Mouse (Mus musculus): ENCODE data around the gene Iqgap3. TPM values are rescaled to one million over a fixed set of nuclear protein-coding genes. Genes with fewer than 3 reads are reported as not detected.
A peak's percentile ranks its signal among the peaks of the same experiment; 100 is the strongest.

The Iqgap3 gene
- polyA plus RNA-seq (2016; fragmentation: Nextera tagmentation; extraction: Ambion mirVana), result 23.1 and 26.7 TPM in 2 replicates

DNA sequence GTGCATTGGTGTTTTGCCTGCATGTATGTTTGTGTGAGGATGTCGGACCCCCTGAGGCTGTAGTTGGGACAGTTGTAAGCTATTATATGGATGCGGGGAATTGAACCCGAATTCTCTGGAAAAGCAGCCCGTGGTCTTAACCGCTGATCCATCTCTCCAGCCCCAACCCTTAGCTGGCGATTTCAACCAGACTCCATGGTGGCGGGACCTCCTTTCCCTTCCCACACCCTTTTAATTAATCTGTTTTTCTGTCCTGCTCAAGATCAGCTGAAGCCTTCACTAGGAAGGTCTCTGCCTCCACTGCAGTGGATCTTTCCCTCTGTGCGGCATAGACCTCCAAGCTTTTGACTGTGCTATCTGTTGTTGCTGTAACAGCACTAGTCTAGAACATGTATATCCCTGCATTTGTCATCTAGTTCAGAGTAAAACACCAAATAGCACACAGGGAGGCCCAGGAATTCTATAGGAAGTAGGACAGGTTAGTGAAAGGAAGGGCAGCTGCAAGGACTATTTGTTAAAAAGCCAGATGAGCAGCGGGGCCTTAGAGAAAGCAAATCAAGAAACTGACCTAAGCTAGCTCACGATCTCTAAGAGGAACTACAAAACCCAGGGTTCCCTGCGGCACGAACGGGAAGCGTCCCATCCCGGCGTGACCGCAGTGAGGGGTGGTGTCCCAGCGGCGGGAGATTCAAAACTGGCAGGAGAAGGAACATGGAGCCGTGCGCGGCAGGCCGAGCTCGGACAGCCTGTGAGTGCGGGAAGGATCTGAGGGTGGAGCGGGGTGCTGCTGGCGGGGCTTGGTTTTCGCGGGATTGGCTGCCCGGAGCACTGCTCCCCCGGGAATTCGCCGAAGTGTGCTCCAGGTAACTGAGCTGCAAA lies at the start of gene Iqgap3:
Iqgap3 (plus strand) TSS at position 627 of the 879 bp plus-strand sequence.
- Histone ChIP-seq H3K4me1 (peaks cover 19% of the 10 kb centered on the region), H3K27me3 (ENCODE audit: low read depth, poor library complexity, severe bottlenecking) (no peaks in the 10 kb centered on the region), H3K9me3 (replicated peaks) (no peaks in the 10 kb centered on the region), H3K4me3 (peak within 1 kb of the TSS; percentile 77), H3K27ac (peak within 1 kb of the TSS; percentile 84), H3K36me3 (peaks cover 28% of the 10 kb centered on the region)
- 19% methylated on average over 33 of the region's 33 CpGs for WGBS
- peak; percentile 87 for DNase-seq (ENCODE audit: low spot score)

GRCm38 (mm10) chr3:88033506-88033905 lies 48.3 kb upstream of the Iqgap3 start:
- no peak overlapping the region for H3K27ac ChIP-seq
- H3K4me3 ChIP-seq, result no peak overlapping the region
- WGBS, result 68% methylated on average over 5 of the region's 5 CpGs
- H3K4me1 ChIP-seq, result no peaks in the 10 kb centered on the region
- H3K36me3 ChIP-seq, result no peaks in the 10 kb centered on the region
- H3K27me3 ChIP-seq (ENCODE audit: low read depth, poor library complexity, severe bottlenecking), result peaks cover 58% of the 10 kb centered on the region
- H3K9me3 ChIP-seq (replicated peaks), result no peaks in the 10 kb centered on the region
- no peak for DNase-seq (ENCODE audit: low spot score)

DNA sequence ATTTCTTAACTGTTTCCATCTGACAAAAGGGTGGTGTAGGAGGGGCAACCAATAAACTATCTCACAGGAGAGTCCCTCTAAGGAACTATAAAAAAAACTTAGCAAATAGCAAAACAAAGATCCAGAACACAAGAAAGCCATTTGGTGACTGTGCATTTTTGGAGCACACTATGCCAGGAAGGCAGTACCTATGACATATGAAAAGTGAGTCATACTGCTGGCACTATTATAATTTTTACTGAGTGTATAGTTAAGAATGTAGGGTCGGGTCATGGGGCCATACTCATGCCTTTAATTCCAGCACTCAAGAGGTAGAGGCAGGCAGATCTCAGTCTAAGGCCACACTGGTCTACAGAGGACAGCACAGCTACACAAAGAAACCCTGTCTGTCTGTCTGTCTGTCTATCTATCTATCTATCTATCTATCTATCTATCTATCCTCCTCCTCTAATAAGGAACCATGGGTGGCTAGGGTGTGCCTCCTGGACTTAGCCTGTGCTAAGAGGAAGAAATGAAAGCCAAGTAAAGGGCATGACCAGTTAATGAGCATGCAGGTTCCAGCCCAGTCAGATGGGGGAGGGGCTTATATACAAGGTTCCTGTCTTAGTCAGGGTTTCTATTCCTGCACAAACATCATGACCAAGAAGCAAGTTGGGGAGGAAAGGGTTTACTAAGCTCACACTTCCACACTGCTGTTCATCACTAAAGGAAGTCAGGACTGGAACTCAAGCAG lies 46.0 kb upstream of the Iqgap3 start:
- Histone ChIP-seq H3K27me3 (ENCODE audit: low read depth, poor library complexity, severe bottlenecking) (peaks cover 53% of the 10 kb centered on the region), H3K4me3 (no peak overlapping the region), H3K36me3 (no peaks in the 10 kb centered on the region), H3K9me3 (replicated peaks) (no peaks in the 10 kb centered on the region), H3K27ac (no peak overlapping the region), H3K4me1 (no peaks in the 10 kb centered on the region)
- no peak for DNase-seq (ENCODE audit: low spot score)
- WGBS, result 68% methylated on average over 1 of the region's 1 CpGs

DNA sequence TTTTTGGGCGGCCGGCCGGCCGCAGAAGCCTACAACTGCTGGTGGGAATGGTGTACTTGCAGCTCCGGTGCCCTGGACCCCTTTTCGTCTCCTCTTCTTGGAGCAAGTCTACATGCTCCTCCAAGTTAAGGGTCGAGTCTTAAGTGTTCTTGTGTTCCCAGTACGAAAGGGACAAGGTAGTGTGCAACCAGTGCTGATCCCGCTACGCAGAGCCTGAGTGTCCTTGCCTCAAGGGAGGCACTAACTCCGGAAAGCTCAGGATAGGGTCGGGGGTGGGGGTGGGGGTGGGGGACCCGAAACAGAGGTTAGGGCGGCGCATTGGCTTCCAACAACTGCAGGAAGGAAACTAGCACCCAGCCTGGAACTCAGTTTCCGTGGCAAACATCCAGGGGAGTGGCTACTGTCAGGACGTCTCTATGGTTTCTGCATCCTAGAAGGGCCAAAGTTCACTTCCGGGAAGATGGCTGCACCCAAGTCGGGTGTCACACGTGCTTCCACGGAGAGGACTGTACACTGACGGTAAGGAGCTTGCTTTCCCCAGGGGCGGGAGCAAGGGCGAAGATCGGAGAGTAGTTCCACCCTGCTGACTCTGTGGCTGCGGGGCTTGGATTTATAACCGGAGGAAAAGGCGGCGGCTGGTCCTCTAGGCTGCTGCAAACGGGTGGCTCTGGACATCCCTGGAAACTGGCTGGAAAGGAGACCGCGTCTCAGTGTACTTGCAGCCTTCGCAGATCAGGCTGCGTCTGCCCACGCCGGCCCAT lies 38.9 kb upstream of the Iqgap3 start, which contains the start of gene Gpatch4:
Gpatch4 (plus strand) TSS at position 448 of the 761 bp plus-strand sequence.
- peak; percentile 84 for DNase-seq (ENCODE audit: low spot score)
- Histone ChIP-seq H3K27me3 (ENCODE audit: low read depth, poor library complexity, severe bottlenecking) (peaks cover 30% of the 10 kb centered on the region), H3K27ac (peak within 1 kb of the TSS; percentile 79), H3K4me1 (peaks cover 13% of the 10 kb centered on the region), H3K9me3 (replicated peaks) (no peaks in the 10 kb centered on the region), H3K4me3 (peak within 1 kb of the TSS; percentile 86), H3K36me3 (peaks cover 16% of the 10 kb centered on the region)
- 10% methylated on average over 36 of the region's 36 CpGs for WGBS

DNA sequence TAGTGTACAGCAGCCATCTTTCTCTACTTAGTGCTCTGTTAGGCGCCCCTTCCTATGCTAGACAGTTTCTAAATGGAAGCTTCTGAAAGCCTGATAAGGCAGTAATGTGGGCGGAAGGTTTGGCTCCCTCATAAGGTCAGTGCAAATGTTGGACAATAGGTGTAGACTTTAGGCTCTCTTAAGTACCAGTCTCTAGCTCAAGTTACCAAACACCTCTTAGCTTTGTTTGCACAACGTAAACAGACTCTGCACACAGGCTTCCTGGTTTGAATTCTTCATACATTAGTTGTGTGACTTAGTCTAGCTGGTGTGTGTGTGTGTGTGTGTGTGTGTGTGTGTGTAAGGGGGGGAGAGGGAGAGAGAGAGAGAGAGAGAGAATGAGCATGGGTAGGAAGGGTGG lies 32.2 kb upstream of the Iqgap3 start:
- 90% methylated on average over 3 of the region's 3 CpGs for WGBS
- Histone ChIP-seq H3K4me3 (no peak overlapping the region), H3K9me3 (replicated peaks) (no peaks in the 10 kb centered on the region), H3K36me3 (peaks cover 70% of the 10 kb centered on the region), H3K4me1 (no peaks in the 10 kb centered on the region), H3K27ac (no peak overlapping the region), H3K27me3 (ENCODE audit: low read depth, poor library complexity, severe bottlenecking) (no peaks in the 10 kb centered on the region)
- no peak for DNase-seq (ENCODE audit: low spot score)

DNA sequence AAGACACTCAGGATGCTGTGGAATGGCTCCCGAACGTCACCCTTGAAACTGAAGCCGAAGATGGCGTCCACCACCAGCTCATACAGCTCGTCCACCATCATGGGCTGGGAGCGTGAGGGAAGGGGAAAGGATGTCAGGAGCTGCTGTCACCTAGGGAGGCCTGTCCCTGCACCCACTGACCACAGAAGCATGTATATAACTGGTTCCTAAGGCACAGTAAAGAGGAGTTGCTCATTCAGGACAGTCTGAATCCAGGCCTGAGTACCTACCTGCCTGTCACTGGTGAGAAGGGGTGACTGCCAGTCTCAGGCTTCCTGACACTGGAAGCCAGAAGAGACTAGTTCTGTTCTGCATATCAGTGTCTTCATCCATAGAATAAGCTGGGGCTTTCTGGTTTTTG lies 24.7 kb upstream of the Iqgap3 start:
- Histone ChIP-seq H3K27me3 (ENCODE audit: low read depth, poor library complexity, severe bottlenecking) (no peaks in the 10 kb centered on the region), H3K4me1 (peaks cover 20% of the 10 kb centered on the region), H3K27ac (no peak overlapping the region), H3K4me3 (peak overlapping the region; percentile 86), H3K9me3 (replicated peaks) (no peaks in the 10 kb centered on the region), H3K36me3 (peaks cover 51% of the 10 kb centered on the region)
- 93% methylated on average over 6 of the region's 6 CpGs for WGBS
- no peak for DNase-seq (ENCODE audit: low spot score)

DNA sequence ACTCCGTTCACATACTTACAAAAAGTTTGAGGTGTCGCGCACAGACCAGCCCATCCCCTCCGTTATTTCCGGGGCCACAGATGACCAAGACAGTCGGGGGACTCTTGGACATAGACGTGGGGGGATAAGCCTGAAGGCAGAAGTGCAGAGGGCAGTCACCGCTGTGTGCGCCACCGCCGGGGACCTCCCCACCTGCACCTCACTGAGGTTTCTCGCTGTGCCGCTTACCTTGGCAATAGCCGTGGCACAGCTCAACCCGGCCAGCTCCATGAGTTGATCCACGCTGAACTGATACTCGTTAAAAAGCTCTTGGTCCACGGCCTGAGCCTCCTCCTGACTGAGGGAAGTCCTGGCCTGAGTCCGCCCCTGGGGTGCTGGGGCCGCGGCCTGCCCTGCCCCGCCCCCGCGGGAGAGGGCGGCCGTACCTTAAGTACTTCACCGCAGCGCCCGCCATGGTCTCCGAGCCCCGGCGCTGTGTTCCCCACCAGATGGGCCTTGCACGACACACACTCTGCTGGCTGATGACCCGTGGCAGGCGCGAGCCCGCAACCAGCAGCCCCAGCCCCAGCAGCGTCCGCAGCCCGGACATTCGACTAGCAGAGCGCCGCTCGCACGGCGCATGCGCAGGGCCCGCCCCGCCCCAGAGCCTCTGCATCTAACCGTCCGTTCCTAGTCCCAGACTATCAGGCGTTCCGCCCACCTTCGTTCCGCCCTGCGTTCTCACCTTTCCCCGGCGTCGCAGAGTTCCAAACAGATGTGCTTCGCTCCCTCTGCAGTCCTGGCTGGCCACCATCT lies 23.7 kb upstream of the Iqgap3 start, which contains the start of gene Naxe:
Naxe (minus strand) TSS at position 594 of the 795 bp plus-strand sequence.
- Histone ChIP-seq H3K4me1 (peaks cover 20% of the 10 kb centered on the region), H3K9me3 (replicated peaks) (no peaks in the 10 kb centered on the region), H3K27me3 (ENCODE audit: low read depth, poor library complexity, severe bottlenecking) (no peaks in the 10 kb centered on the region), H3K4me3 (peak within 1 kb of the TSS; percentile 86), H3K27ac (peak within 1 kb of the TSS; percentile 90), H3K36me3 (peaks cover 40% of the 10 kb centered on the region)
- under 1% methylated on average over 60 of the region's 60 CpGs for WGBS
- DNase-seq (ENCODE audit: low spot score), result peak; percentile 95

DNA sequence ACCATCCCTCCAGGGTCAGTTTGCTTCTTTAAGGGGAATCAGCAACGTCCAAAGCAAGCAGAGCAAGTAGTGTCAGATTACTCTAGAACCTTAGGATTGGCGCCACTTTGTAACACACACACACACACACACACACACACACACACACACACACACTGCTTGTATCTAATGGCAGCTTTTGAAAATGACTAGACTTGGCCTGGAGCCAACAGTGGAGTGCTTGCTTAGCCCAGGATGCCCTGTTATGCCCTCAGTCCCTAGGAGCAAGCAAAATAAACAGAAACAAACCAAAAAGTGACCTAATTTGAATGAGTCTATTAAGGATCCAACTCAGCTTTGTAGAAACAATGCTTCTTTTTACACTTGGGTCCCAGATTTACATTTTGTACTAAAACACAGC lies 13.4 kb upstream of the Iqgap3 start:
- no peak for DNase-seq (ENCODE audit: low spot score)
- Histone ChIP-seq H3K36me3 (no peaks in the 10 kb centered on the region), H3K27ac (no peak overlapping the region), H3K27me3 (ENCODE audit: low read depth, poor library complexity, severe bottlenecking) (peaks cover 21% of the 10 kb centered on the region), H3K4me3 (no peak overlapping the region), H3K4me1 (no peaks in the 10 kb centered on the region), H3K9me3 (replicated peaks) (no peaks in the 10 kb centered on the region)
- WGBS, result 21% methylated on average over 2 of the region's 2 CpGs

GRCm38 (mm10) chr3:88071783-88072182 lies 10.0 kb upstream of the Iqgap3 start:
- Histone ChIP-seq H3K27ac (no peak overlapping the region), H3K36me3 (no peaks in the 10 kb centered on the region), H3K4me1 (no peaks in the 10 kb centered on the region), H3K4me3 (no peak overlapping the region), H3K27me3 (ENCODE audit: low read depth, poor library complexity, severe bottlenecking) (peaks cover 28% of the 10 kb centered on the region), H3K9me3 (replicated peaks) (no peaks in the 10 kb centered on the region)
- DNase-seq (ENCODE audit: low spot score), result peak; percentile 89
- WGBS, result under 1% methylated on average over 5 of the region's 5 CpGs

- no peak overlapping the region for H3K4me3 ChIP-seq
- H3K27ac ChIP-seq, result no peak overlapping the region
- H3K36me3 ChIP-seq, result no peaks in the 10 kb centered on the region
- WGBS, result 64% methylated on average over 2 of the region's 2 CpGs
- no peak for DNase-seq (ENCODE audit: low spot score)
- peaks cover 28% of the 10 kb centered on the region for H3K27me3 ChIP-seq (ENCODE audit: low read depth, poor library complexity, severe bottlenecking)
- no peaks in the 10 kb centered on the region for H3K4me1 ChIP-seq
- no peaks in the 10 kb centered on the region for H3K9me3 ChIP-seq (replicated peaks)
Observed at GRCm38 (mm10) chr3:88073631-88074030, 8.1 kb upstream of the Iqgap3 start.

- DNase-seq (ENCODE audit: low spot score), result no peak
- H3K27ac ChIP-seq, result no peak overlapping the region
- no peaks in the 10 kb centered on the region for H3K36me3 ChIP-seq
- no peaks in the 10 kb centered on the region for H3K4me1 ChIP-seq
- H3K4me3 ChIP-seq, result no peak overlapping the region
- no peaks in the 10 kb centered on the region for H3K9me3 ChIP-seq (replicated peaks)
- WGBS, result 68% methylated on average over 2 of the region's 2 CpGs
- H3K27me3 ChIP-seq (ENCODE audit: low read depth, poor library complexity, severe bottlenecking), result peaks cover 28% of the 10 kb centered on the region
Observed at GRCm38 (mm10) chr3:88074351-88074750, 7.4 kb upstream of the Iqgap3 start.

- Histone ChIP-seq H3K4me1 (no peaks in the 10 kb centered on the region), H3K27ac (no peak overlapping the region), H3K9me3 (replicated peaks) (no peaks in the 10 kb centered on the region), H3K4me3 (no peak overlapping the region), H3K36me3 (no peaks in the 10 kb centered on the region), H3K27me3 (ENCODE audit: low read depth, poor library complexity, severe bottlenecking) (peaks cover 27% of the 10 kb centered on the region)
- 80% methylated on average over 8 of the region's 8 CpGs for WGBS
- no peak for DNase-seq (ENCODE audit: low spot score)
Observed at GRCm38 (mm10) chr3:88074766-88075165, 7.0 kb upstream of the Iqgap3 start.
